9 mouse cellular contexts compared by ENCODE assay signal in the genomic region with DNA sequence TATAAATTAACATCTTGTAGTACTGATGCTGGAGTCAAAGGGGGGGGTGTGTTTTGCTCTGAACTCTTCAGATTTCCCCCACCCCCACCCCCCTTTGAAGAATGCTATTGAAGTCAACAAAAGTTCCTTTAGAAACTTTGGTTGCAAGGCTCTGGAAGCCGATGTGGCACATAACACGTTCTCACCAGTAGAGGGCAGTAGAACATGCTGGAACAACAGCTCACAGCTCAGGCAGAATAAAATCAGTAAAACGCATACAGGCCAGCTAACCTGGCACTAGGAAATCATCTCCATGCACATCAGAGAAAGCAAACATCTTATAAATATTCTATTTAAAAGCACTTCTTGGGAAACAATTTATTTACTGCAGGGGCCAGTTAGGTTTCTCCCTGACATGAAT. TPM values are rescaled to one million over a fixed set of nuclear protein-coding genes. Genes with fewer than 3 reads are reported as not detected.
DNase-seq lines count a peak whose midpoint lies in the region; ATAC-seq and TF ChIP-seq lines count a peak whose summit lies in the region.
"Had no signal": no experiment of that assay in that cellular context is flagged by ENCODE, and none has a peak within 500 bp of the region (broad histone marks: within the 10 kb centered on the region; RNA-seq: fewer than 3 reads in every experiment).

No protein-coding gene starts in this region.

- DNase-seq in 3134 (ENCODE audit: extremely low read depth, insufficient read length, low spot score): peak; percentile 11
- peak; percentile 34 for DNase-seq in MEL-GATA-1-ER (ENCODE audit: extremely low read depth, low read depth)
- peak; percentile 83 for DNase-seq in cerebellum, adult 9-10 months
- peak; percentile 59 to 93 for DNase-seq in frontal cortex, adult 2 months (ENCODE audit: extremely low spot score in 1 of 2, low spot score in 1 of 2)
- peak; percentile 77 for DNase-seq in hindlimb bud, embryonic 11.5 days (ENCODE audit: extremely low spot score, low read depth, low spot score)

- TF ChIP-seq POLR2A in testis, adult 2 months (IDR thresholded peaks at IDR 0.05; ENCODE audit: control insufficient read depth, low read depth, low read length): no peak

- peak; percentile 45; the same call in 1 of the 2 replicates for TF ChIP-seq CTCF in testis, adult 2 months (IDR thresholded peaks at IDR 0.05; ENCODE audit: control insufficient read depth, insufficient read depth, insufficient replicate concordance, low read depth, low read length)

- no peak overlapping the region for H3K4me2 ChIP-seq in limb, embryonic 13.5 days (replicated peaks)
- H3K4me2 ChIP-seq: liver, embryonic 15.5 days had no signal

- no peak overlapping the region for H3K9ac ChIP-seq in limb, embryonic 13.5 days
- H3K9ac ChIP-seq: liver, embryonic 15.5 days had no signal

- 2% methylated on average over 3 of the region's 3 CpGs for WGBS in limb, embryonic 13.5 days

- peak overlapping the region; percentile 73 for H3K27ac ChIP-seq in limb, embryonic 13.5 days
- H3K27ac ChIP-seq in testis, adult 2 months (ENCODE audit: control insufficient read depth, insufficient read depth, low read depth, low read length): no peak overlapping the region
- H3K27ac ChIP-seq: liver, embryonic 15.5 days had no signal

- H3K36me3 ChIP-seq in limb, embryonic 13.5 days: no peaks in the 10 kb centered on the region
- no peaks in the 10 kb centered on the region for H3K36me3 ChIP-seq in testis, adult 2 months (ENCODE audit: control insufficient read depth, insufficient read depth, low read length)
- H3K36me3 ChIP-seq: liver, embryonic 15.5 days had no signal

- peaks cover 39% of the 10 kb centered on the region for H3K4me1 ChIP-seq in limb, embryonic 13.5 days
- no peaks in the 10 kb centered on the region; the same call in 1 of the 2 replicates for H3K4me1 ChIP-seq in testis, adult 2 months (ENCODE audit: control insufficient read depth, insufficient read depth, low read length)
- H3K4me1 ChIP-seq: liver, embryonic 15.5 days had no signal

- H3K4me3 ChIP-seq in limb, embryonic 13.5 days: no peak overlapping the region
- H3K4me3 ChIP-seq in testis, adult 2 months (ENCODE audit: control insufficient read depth, low read depth, low read length): no peak overlapping the region
- H3K4me3 ChIP-seq: liver, embryonic 15.5 days had no signal

- no peaks in the 10 kb centered on the region for H3K9me3 ChIP-seq in limb, embryonic 13.5 days
- H3K9me3 ChIP-seq: liver, embryonic 15.5 days had no signal

- peaks cover 9% of the 10 kb centered on the region; the same call in 1 of the 2 replicates for H3K27me3 ChIP-seq in limb, embryonic 13.5 days
- no peaks in the 10 kb centered on the region for H3K27me3 ChIP-seq in testis, adult 2 months (ENCODE audit: control insufficient read depth, insufficient read depth, low read length)
- H3K27me3 ChIP-seq: liver, embryonic 15.5 days had no signal

- ATAC-seq in limb, embryonic 13.5 days (ENCODE audit: low FRiP score, low read depth): peak; percentile 59; the same call in 1 of the 2 replicates
- ATAC-seq in monocyte, adult 5-6 weeks (replicated peaks; ENCODE audit: insufficient number of reproducible peaks, low FRiP score, low TSS enrichment, poor library complexity, severe bottlenecking): peak; percentile 74

RNA-seq across cellular contexts. Expression of gene Map3k20, which starts 50.5 kb away (rescaled TPM):
- 9.0 and 9.9 TPM in 2 replicates for polyA plus RNA-seq in frontal cortex, adult 2 months (2012; rRNA removed)
- polyA plus RNA-seq in limb, embryonic 13.5 days (2015; fragmentation: Nextera tagmentation; extraction: Ambion mirVana): 11.8 and 15.5 TPM in 2 replicates
- 10.5 to 11.9 TPM (median 11.2 TPM) in 3 replicates for total RNA-seq in monocyte, adult 5-6 weeks (2017)
- 2.8 and 3.0 TPM in 2 replicates for polyA plus RNA-seq in testis, adult 2 months (2012; rRNA removed)

Comparison
In these comparisons a context has a peak if more than half of its experiments do, and no peak if none do; other contexts are left out.
1. DNase-seq: peak in every context shown above with its lines; median percentile 83 in cerebellum, adult 9-10 months; 77 in hindlimb bud, embryonic 11.5 days; 76 in frontal cortex, adult 2 months; 34 in MEL-GATA-1-ER; 11 in 3134.